Mouse (Mus musculus): ENCODE measurements around the gene Gramd4. TPM values are rescaled to one million over a fixed set of nuclear protein-coding genes. Genes with fewer than 3 reads are reported as not detected.

The Gramd4 gene
- polyA plus RNA-seq, 1 experiment from 2014 or later: 7.6 TPM

DNA sequence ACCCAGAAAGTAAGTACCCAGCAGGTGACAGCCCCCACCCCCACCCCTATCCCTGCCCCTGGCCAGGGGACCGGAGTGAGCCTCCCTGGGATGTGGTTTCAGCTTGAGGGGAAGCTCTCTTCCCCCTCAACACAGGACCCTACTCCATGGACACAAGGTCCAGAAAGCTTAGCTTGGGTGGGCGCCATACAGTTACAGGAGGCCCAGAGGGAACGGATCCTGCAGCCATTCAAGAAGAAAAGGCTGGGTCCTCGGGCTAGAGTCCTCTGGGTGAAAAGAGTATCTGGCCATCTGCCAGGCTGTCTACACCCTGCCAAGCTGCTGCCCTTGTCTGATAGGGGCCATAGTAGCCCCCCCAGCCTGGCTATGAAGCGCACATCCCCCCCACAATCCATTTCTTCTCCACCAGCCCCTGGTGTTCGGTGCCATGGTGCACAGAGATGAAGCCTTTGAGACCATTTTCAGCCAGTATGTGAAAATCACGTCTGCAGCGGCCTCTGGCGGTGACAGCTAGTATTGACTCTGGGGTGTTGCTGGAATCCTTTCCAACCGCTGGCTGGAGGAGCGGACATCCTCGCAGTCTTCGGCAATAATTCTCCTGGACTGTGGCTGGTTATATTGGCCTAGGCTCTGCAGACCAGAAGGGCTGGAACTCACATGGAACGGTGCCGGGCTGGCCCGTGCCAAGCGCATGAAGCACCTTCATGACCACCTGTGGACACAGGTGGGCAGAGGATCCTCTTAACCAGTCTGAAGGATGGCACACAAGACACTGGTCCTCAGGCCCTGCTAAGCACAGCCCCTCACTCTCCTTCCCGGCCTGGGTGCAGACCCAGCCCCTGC, 77.7 kb downstream of the Gramd4 start:
- WGBS: 50% methylated on average over 18 of the region's 18 CpGs
- Histone ChIP-seq H3K4me1 (ENCODE audit: control insufficient read depth, insufficient read depth, low read length) (no peaks in the 10 kb centered on the region), H3K4me2 (ENCODE audit: low read depth, low read length) (no peak overlapping the region), H3K36me3 (ENCODE audit: control insufficient read depth, insufficient read depth, low read length) (peaks cover 57% of the 10 kb centered on the region), H3K9me3 (ENCODE audit: control insufficient read depth, low read length) (no peaks in the 10 kb centered on the region), H3K27me3 (replicated peaks; ENCODE audit: control insufficient read depth, insufficient read depth, low read length) (no peaks in the 10 kb centered on the region), H3K27ac (replicated peaks; ENCODE audit: low read depth, low read length) (no peak overlapping the region), H3K4me3 (ENCODE audit: low read depth, low read length) (no peak overlapping the region), H3K9ac (ENCODE audit: low read depth, low read length) (no peak overlapping the region)
- DNase-seq (ENCODE audit: low spot score) (peak; percentile 82), ATAC-seq (ENCODE audit: low read depth) (peak; percentile 13; the same call in 1 of the 2 replicates)

DNA sequence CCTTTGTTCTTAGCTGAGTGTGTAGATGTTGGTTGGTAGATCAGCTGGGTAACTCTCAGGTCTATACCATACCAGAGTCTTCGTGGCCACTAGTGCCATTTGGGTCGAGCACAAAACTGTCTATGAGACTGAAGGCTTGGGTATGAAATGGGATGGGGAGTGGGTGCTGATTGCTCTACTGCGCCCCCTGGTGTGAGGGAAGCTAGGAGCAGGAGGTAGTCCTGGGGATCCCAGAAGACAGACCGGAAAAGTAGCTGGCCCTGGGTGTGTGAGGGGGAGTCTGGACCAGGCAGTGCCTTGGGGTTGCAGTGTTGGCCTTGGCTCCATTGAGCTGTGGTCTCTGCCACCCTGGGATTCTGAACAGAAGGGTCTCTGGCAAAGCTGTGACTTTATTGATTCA, 80.1 kb downstream of the Gramd4 start:
- H3K9me3 ChIP-seq (ENCODE audit: control insufficient read depth, low read length): no peaks in the 10 kb centered on the region
- no peaks in the 10 kb centered on the region for H3K27me3 ChIP-seq (replicated peaks; ENCODE audit: control insufficient read depth, insufficient read depth, low read length)
- H3K36me3 ChIP-seq (ENCODE audit: control insufficient read depth, insufficient read depth, low read length): peaks cover 53% of the 10 kb centered on the region
- H3K4me3 ChIP-seq (ENCODE audit: low read depth, low read length): no peak overlapping the region
- H3K4me2 ChIP-seq (ENCODE audit: low read depth, low read length): no peak overlapping the region
- ATAC-seq (ENCODE audit: low read depth) (no peak), DNase-seq (ENCODE audit: low spot score) (no peak)
- no peak overlapping the region for H3K9ac ChIP-seq (ENCODE audit: low read depth, low read length)
- 62% methylated on average over 4 of the region's 4 CpGs for WGBS
- no peaks in the 10 kb centered on the region for H3K4me1 ChIP-seq (ENCODE audit: control insufficient read depth, insufficient read depth, low read length)
- no peak overlapping the region for H3K27ac ChIP-seq (replicated peaks; ENCODE audit: low read depth, low read length)

- no peak overlapping the region for H3K4me2 ChIP-seq (ENCODE audit: low read depth, low read length)
- H3K4me1 ChIP-seq (ENCODE audit: control insufficient read depth, insufficient read depth, low read length): no peaks in the 10 kb centered on the region
- H3K27me3 ChIP-seq (replicated peaks; ENCODE audit: control insufficient read depth, insufficient read depth, low read length): no peaks in the 10 kb centered on the region
- DNase-seq (ENCODE audit: low spot score) (peak; percentile 56), ATAC-seq (ENCODE audit: low read depth) (0 out of 2 replicates have a peak, but pooled peaks have one; percentile 38)
- peaks cover 54% of the 10 kb centered on the region for H3K36me3 ChIP-seq (ENCODE audit: control insufficient read depth, insufficient read depth, low read length)
- H3K9ac ChIP-seq (ENCODE audit: low read depth, low read length): no peak overlapping the region
- H3K4me3 ChIP-seq (ENCODE audit: low read depth, low read length): no peak overlapping the region
- WGBS: 37% methylated on average over 10 of the region's 10 CpGs
- no peaks in the 10 kb centered on the region for H3K9me3 ChIP-seq (ENCODE audit: control insufficient read depth, low read length)
- no peak overlapping the region for H3K27ac ChIP-seq (replicated peaks; ENCODE audit: low read depth, low read length)
Observed at GRCm38 (mm10) chr15:86140323-86140722, 82.8 kb downstream of the Gramd4 start.

DNA sequence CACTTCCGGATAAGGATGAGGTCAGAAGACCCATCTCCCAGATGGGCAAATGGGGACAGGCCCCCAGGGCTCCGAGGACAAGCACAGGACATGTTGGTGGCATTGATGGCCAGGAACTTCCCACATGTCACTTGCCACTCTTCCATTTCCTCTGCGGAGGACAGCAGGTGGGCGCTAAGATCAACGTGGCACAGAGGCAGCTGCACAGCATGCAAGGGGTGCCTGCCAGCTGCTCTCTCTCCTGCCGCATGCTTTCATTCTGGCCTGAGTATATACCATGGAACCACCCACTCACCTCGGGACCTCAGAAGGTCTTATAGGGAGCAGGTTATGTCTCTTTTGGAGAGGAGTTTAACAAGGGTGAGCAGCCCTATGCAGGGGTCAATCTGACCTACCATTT, 87.1 kb downstream of the Gramd4 start:
- peaks cover 62% of the 10 kb centered on the region for H3K36me3 ChIP-seq (ENCODE audit: control insufficient read depth, insufficient read depth, low read length)
- WGBS: 78% methylated on average over 6 of the region's 7 CpGs

GRCm38 (mm10) chr15:86145046-86145445, 87.6 kb downstream of the Gramd4 start:
- Histone ChIP-seq H3K27me3 (replicated peaks; ENCODE audit: control insufficient read depth, insufficient read depth, low read length) (no peaks in the 10 kb centered on the region), H3K4me2 (ENCODE audit: low read depth, low read length) (no peak overlapping the region), H3K9ac (ENCODE audit: low read depth, low read length) (no peak overlapping the region), H3K27ac (replicated peaks; ENCODE audit: low read depth, low read length) (no peak overlapping the region), H3K36me3 (ENCODE audit: control insufficient read depth, insufficient read depth, low read length) (peaks cover 59% of the 10 kb centered on the region), H3K9me3 (ENCODE audit: control insufficient read depth, low read length) (no peaks in the 10 kb centered on the region), H3K4me3 (ENCODE audit: low read depth, low read length) (no peak overlapping the region), H3K4me1 (ENCODE audit: control insufficient read depth, insufficient read depth, low read length) (no peaks in the 10 kb centered on the region)
- DNase-seq (ENCODE audit: low spot score) (no peak), ATAC-seq (ENCODE audit: low read depth) (no peak)
- WGBS: 87% methylated on average over 7 of the region's 7 CpGs

More for the DNA sequence above, 87.1 kb downstream of the Gramd4 start:
- no peak overlapping the region for H3K4me2 ChIP-seq (ENCODE audit: low read depth, low read length)
- DNase-seq (ENCODE audit: low spot score) (peak; percentile 15), ATAC-seq (ENCODE audit: low read depth) (0 out of 2 replicates have a peak, but pooled peaks have one; percentile 31)
- no peak overlapping the region for H3K9ac ChIP-seq (ENCODE audit: low read depth, low read length)
- no peak overlapping the region for H3K27ac ChIP-seq (replicated peaks; ENCODE audit: low read depth, low read length)
- no peaks in the 10 kb centered on the region for H3K4me1 ChIP-seq (ENCODE audit: control insufficient read depth, insufficient read depth, low read length)
- H3K4me3 ChIP-seq (ENCODE audit: low read depth, low read length): no peak overlapping the region
- no peaks in the 10 kb centered on the region for H3K27me3 ChIP-seq (replicated peaks; ENCODE audit: control insufficient read depth, insufficient read depth, low read length)
- no peaks in the 10 kb centered on the region for H3K9me3 ChIP-seq (ENCODE audit: control insufficient read depth, low read length)

DNA sequence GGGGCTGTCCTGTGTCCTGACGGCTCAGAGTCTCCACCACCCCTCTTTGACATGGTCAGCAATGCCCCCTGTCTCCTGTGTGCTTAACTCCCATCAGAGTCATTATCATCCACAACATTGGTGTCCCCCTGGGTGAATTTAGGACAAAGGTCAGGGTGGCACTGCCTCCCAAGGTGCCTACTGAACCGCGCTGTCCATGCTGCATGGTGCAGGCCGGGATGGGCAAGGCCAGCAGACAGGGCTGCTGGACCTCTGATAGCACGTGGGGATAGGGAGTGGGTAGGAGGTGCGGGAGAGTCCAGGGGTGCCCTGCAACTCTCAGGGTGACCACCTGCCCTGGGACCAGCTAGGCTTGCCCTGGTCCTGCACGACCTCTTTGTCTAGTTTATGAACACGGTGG, 89.4 kb downstream of the Gramd4 start:
- DNase-seq (ENCODE audit: low spot score) (no peak), ATAC-seq (ENCODE audit: low read depth) (no peak)
- Histone ChIP-seq H3K4me1 (ENCODE audit: control insufficient read depth, insufficient read depth, low read length) (no peaks in the 10 kb centered on the region), H3K36me3 (ENCODE audit: control insufficient read depth, insufficient read depth, low read length) (peaks cover 59% of the 10 kb centered on the region), H3K4me2 (ENCODE audit: low read depth, low read length) (no peak overlapping the region), H3K27me3 (replicated peaks; ENCODE audit: control insufficient read depth, insufficient read depth, low read length) (no peaks in the 10 kb centered on the region), H3K9me3 (ENCODE audit: control insufficient read depth, low read length) (no peaks in the 10 kb centered on the region), H3K27ac (replicated peaks; ENCODE audit: low read depth, low read length) (no peak overlapping the region), H3K9ac (ENCODE audit: low read depth, low read length) (no peak overlapping the region), H3K4me3 (ENCODE audit: low read depth, low read length) (no peak overlapping the region)
- 89% methylated on average over 7 of the region's 8 CpGs for WGBS

DNA sequence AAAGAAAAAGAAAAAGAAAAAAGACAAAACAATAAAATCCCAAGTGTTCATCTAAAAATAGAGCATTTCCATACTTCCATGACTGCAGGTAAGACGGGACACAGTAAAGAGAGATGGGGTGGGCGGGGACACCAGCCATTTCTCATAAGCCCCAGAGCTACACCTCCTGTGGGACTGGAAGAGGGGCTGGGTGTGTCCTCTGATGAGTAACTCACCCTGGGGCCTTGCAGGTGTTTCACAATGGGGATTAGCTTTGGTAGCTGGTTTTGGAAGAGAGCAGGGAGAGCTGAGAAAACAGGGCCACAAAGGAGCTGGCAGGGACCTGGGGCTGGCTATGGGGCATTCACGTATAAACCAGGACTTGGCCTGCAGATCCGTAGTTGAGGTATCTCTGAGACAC, 93.1 kb downstream of the Gramd4 start:
- Histone ChIP-seq H3K27me3 (replicated peaks; ENCODE audit: control insufficient read depth, insufficient read depth, low read length) (no peaks in the 10 kb centered on the region), H3K36me3 (ENCODE audit: control insufficient read depth, insufficient read depth, low read length) (peaks cover 56% of the 10 kb centered on the region), H3K4me1 (ENCODE audit: control insufficient read depth, insufficient read depth, low read length) (no peaks in the 10 kb centered on the region), H3K27ac (replicated peaks; ENCODE audit: low read depth, low read length) (no peak overlapping the region), H3K9me3 (ENCODE audit: control insufficient read depth, low read length) (no peaks in the 10 kb centered on the region), H3K4me3 (ENCODE audit: low read depth, low read length) (no peak overlapping the region), H3K4me2 (ENCODE audit: low read depth, low read length) (no peak overlapping the region), H3K9ac (ENCODE audit: low read depth, low read length) (no peak overlapping the region)
- WGBS: 59% methylated on average over 4 of the region's 4 CpGs
- DNase-seq (ENCODE audit: low spot score) (peak; percentile 80), ATAC-seq (ENCODE audit: low read depth) (peak; percentile 71; the same call in 1 of the 2 replicates)

DNA sequence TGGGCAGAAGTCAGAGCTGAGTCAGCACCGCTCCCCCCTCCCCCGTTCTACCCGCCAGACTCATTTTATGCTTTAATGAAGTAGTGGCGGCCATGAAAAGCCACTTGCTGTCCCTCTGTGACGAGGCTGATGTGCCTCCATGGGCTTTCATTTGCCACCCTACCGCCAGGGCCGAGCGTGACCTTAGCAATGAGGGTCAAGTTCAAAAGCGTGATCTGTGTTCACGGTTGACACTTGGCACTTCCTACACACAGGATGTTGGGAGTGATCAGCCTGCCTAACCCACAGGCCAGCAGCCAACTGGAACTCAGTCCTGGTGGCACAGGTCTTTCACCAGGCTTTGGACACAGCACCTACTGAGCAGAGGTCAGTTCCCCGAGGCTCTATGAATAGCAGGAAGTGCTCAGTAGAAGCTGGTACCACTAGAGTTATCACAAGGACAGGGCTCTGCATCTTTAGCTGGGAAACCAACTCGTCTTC, 96.0 kb downstream of the Gramd4 start:
- 92% methylated on average over 12 of the region's 12 CpGs for WGBS
- no peaks in the 10 kb centered on the region for H3K4me1 ChIP-seq (ENCODE audit: control insufficient read depth, insufficient read depth, low read length)
- H3K27me3 ChIP-seq (replicated peaks; ENCODE audit: control insufficient read depth, insufficient read depth, low read length): no peaks in the 10 kb centered on the region
- H3K27ac ChIP-seq (replicated peaks; ENCODE audit: low read depth, low read length): no peak overlapping the region
- no peak overlapping the region for H3K4me3 ChIP-seq (ENCODE audit: low read depth, low read length)
- H3K9ac ChIP-seq (ENCODE audit: low read depth, low read length): no peak overlapping the region
- no peak overlapping the region for H3K4me2 ChIP-seq (ENCODE audit: low read depth, low read length)
- ATAC-seq (ENCODE audit: low read depth) (no peak), DNase-seq (ENCODE audit: low spot score) (no peak)
- H3K36me3 ChIP-seq (ENCODE audit: control insufficient read depth, insufficient read depth, low read length): peaks cover 57% of the 10 kb centered on the region
- H3K9me3 ChIP-seq (ENCODE audit: control insufficient read depth, low read length): no peaks in the 10 kb centered on the region

- Histone ChIP-seq H3K4me2 (ENCODE audit: low read depth, low read length) (no peak overlapping the region), H3K4me1 (ENCODE audit: control insufficient read depth, insufficient read depth, low read length) (no peaks in the 10 kb centered on the region), H3K4me3 (ENCODE audit: low read depth, low read length) (no peak overlapping the region), H3K9me3 (ENCODE audit: control insufficient read depth, low read length) (no peaks in the 10 kb centered on the region), H3K9ac (ENCODE audit: low read depth, low read length) (no peak overlapping the region), H3K27ac (replicated peaks; ENCODE audit: low read depth, low read length) (no peak overlapping the region), H3K36me3 (ENCODE audit: control insufficient read depth, insufficient read depth, low read length) (peaks cover 42% of the 10 kb centered on the region), H3K27me3 (replicated peaks; ENCODE audit: control insufficient read depth, insufficient read depth, low read length) (no peaks in the 10 kb centered on the region)
- WGBS: 81% methylated on average over 5 of the region's 5 CpGs
- DNase-seq (ENCODE audit: low spot score) (no peak), ATAC-seq (ENCODE audit: low read depth) (no peak)
Observed at GRCm38 (mm10) chr15:86156492-86156891, 99.0 kb downstream of the Gramd4 start.
